Mouse (Mus musculus): ENCODE data around the gene Rnf5. TPM values are rescaled to one million over a fixed set of nuclear protein-coding genes. Genes with fewer than 3 reads are reported as not detected.

The Rnf5 gene
- polyA plus RNA-seq, 1 experiment from 2014 or later = 114 TPM

DNA sequence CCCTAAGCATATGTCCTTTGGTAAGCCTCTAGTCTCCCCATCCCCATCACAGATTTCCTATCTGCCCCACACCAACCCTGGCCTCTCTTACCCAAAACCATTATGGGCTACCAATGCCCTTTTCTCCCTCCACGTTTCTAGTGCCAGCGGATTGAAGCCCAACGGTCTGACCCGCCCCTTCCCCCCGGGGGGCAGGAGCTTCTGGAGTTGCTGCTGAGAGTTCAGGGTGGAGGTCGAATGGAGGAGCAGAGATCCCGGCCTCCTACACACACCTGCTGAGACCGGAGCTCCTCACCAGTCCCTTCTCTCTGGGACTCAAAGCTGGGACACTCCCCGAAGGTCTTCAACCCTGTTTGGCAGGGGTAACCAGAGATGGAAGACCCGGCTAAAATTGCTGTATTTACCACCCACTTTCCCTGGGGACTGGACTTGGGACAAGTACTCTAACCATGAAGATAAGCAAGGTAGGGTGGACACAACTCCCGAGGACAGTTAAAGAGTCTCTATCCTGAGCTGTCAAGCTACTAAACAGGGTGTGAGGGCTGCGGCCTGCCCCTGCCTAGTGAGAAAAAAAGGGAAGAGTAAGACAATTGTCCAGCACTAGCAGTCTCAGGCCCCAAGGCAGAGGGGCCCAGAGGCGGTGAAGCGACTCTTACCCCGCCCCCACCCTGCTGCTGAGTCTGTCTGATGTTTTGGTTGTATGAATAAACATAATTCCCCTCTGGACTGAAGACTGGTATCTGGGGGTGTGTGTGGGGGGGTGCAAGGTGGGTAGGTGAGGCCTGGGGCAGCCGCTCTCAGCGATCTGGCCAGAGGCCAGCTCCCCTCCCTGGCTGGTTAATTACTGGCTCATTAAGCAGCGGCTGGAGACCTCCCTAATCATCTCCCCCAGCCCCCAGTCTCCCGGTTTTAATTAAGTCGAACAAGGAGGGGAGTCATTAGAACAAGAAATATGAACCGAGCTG lies 12.2 kb downstream of the Rnf5 start, which contains the start of gene Pbx2:
Gene Pbx2 (plus strand): TSS at position 238 of the 965 bp plus-strand sequence.
- peak within 1 kb of the TSS; percentile 87 for H3K4me3 ChIP-seq (ENCODE audit: low read length)
- H3K27ac ChIP-seq (ENCODE audit: low read length) = peak within 1 kb of the TSS; percentile 88
- H3K4me1 ChIP-seq (ENCODE audit: control insufficient read depth, insufficient read depth, low read length) = peaks cover 48% of the 10 kb centered on the region
- 9% methylated on average over 21 of the region's 21 CpGs for WGBS
- ATAC-seq (replicated peaks; ENCODE audit: extremely low read depth, insufficient read depth, low FRiP score) = no peak
- H3K27me3 ChIP-seq (ENCODE audit: control insufficient read depth, insufficient read depth, low read length) = no peaks in the 10 kb centered on the region
- H3K4me2 ChIP-seq (ENCODE audit: low read depth, low read length) = peak within 1 kb of the TSS; percentile 100
- H3K9ac ChIP-seq (ENCODE audit: low read length) = peak within 1 kb of the TSS; percentile 98
- H3K9me3 ChIP-seq (replicated peaks; ENCODE audit: control insufficient read depth, low read length) = no peaks in the 10 kb centered on the region
- peaks cover 13% of the 10 kb centered on the region for H3K36me3 ChIP-seq (ENCODE audit: control insufficient read depth, insufficient read depth)

DNA sequence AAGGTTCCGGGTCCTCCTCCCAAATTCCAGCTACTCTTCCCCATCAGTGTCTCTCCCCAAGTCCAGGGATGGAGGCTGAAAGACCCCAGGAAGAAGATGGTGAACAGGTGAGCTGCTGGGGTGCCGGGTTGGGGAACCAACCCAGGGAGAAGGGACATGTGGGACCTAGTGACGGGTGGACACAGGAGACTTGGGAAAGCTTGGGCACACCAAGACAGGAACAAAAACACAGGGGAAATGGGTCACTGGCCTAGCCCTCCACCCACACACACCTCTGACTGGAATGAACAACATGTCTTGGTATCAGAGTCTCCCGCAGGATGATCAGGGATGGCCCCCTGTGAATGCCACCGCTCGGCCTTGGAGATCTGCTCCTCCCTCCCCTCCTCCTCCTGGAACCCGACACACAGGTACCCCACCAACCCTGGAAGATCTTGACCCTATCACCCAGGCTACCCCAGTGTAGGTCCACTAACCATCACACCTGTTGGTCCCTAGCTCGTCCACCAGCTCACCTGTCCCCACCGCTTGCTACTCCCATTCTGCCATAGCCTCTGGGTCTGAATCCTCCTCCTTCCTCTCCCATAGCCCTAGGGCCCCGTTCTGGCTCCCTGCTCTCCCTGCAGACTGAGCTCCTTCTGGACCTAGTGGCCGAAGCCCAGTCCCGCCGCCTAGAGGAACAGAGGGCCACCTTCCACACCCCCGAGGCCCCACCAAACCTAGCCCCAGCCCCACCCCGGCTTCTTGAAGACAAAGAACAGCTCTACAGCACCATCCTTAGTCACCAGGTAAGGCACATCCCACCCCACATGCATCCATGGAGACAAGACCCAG lies 13.1 kb downstream of the Rnf5 start:
- Histone ChIP-seq H3K4me1 (ENCODE audit: control insufficient read depth, insufficient read depth, low read length) (peaks cover 49% of the 10 kb centered on the region), H3K9me3 (replicated peaks; ENCODE audit: control insufficient read depth, low read length) (no peaks in the 10 kb centered on the region), H3K27me3 (ENCODE audit: control insufficient read depth, insufficient read depth, low read length) (no peaks in the 10 kb centered on the region), H3K9ac (ENCODE audit: low read length) (peak overlapping the region; percentile 79), H3K27ac (ENCODE audit: low read length) (peak overlapping the region; percentile 88), H3K36me3 (ENCODE audit: control insufficient read depth, insufficient read depth) (peaks cover 6% of the 10 kb centered on the region; the same call in 1 of the 2 replicates), H3K4me2 (ENCODE audit: low read depth, low read length) (peak overlapping the region; percentile 100), H3K4me3 (ENCODE audit: low read length) (peak overlapping the region; percentile 87)
- no peak for ATAC-seq (replicated peaks; ENCODE audit: extremely low read depth, insufficient read depth, low FRiP score)
- WGBS = 67% methylated on average over 15 of the region's 15 CpGs

DNA sequence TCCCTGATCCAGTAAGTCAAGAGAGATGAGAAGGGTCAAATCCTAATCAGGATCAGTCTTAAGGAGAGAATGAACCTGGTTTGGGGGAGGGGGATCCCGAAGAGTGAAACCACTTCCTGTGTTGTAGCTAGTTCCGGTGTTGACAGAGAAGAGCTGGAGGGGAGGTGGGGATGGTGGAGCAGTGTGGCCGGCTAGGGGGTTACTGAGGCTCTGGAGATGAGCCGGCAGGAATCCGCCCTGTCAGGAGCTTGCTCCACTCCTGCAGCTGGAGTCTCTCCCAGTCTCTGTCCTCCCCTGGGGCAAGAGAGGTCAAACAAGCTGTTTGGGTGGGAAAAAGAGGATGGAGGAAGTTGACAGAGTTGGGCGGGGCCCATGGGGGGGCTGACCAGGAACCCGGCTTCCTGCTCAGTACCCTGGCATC lies 13.8 kb downstream of the Rnf5 start, which contains the start of gene Gpsm3:
Gene Gpsm3 (plus strand): TSS at position 126 of the 421 bp plus-strand sequence.
- peaks cover 49% of the 10 kb centered on the region for H3K4me1 ChIP-seq (ENCODE audit: control insufficient read depth, insufficient read depth, low read length)
- whole genome bisulfite sequencing = 30% methylated on average over 7 of the region's 7 CpGs
- H3K4me2 ChIP-seq (ENCODE audit: low read depth, low read length) = peak within 1 kb of the TSS; percentile 100
- H3K9ac ChIP-seq (ENCODE audit: low read length) = peak within 1 kb of the TSS; percentile 79
- H3K27ac ChIP-seq (ENCODE audit: low read length) = peak within 1 kb of the TSS; percentile 88
- H3K27me3 ChIP-seq (ENCODE audit: control insufficient read depth, insufficient read depth, low read length) = no peaks in the 10 kb centered on the region
- H3K9me3 ChIP-seq (replicated peaks; ENCODE audit: control insufficient read depth, low read length) = no peaks in the 10 kb centered on the region
- ATAC-seq (replicated peaks; ENCODE audit: extremely low read depth, insufficient read depth, low FRiP score) = no peak
- H3K36me3 ChIP-seq (ENCODE audit: control insufficient read depth, insufficient read depth) = 0 out of 2 replicates have a peak, but pooled peaks cover 3% of the 10 kb centered on the region
- H3K4me3 ChIP-seq (ENCODE audit: low read length) = peak within 1 kb of the TSS; percentile 87

DNA sequence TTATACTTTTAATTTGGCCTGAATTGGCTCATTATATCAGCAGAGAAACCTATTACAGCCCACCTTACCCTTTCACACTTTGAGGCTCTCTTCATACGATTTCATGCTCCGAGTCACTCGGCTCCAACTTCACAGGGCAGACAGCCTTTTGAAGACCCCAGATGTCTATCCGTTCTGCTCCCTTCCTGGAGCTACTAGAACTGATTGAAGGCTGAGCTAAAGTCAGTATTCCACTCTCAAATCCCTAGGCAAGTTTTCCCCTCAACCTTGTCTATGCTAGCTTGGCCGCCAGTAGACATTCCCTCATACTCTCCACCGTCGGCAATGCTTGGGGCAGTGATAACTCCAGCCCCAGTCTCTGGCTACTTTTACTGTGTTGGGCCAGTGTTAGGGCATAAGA lies 14.3 kb downstream of the Rnf5 start:
- H3K36me3 ChIP-seq (ENCODE audit: control insufficient read depth, insufficient read depth) = no peaks in the 10 kb centered on the region
- peak overlapping the region; percentile 87 for H3K4me3 ChIP-seq (ENCODE audit: low read length)
- H3K9me3 ChIP-seq (replicated peaks; ENCODE audit: control insufficient read depth, low read length) = no peaks in the 10 kb centered on the region
- H3K27me3 ChIP-seq (ENCODE audit: control insufficient read depth, insufficient read depth, low read length) = no peaks in the 10 kb centered on the region
- H3K4me1 ChIP-seq (ENCODE audit: control insufficient read depth, insufficient read depth, low read length) = peaks cover 47% of the 10 kb centered on the region
- WGBS = 38% methylated on average over 7 of the region's 7 CpGs
- H3K9ac ChIP-seq (ENCODE audit: low read length) = no peak overlapping the region
- peak overlapping the region; percentile 100 for H3K4me2 ChIP-seq (ENCODE audit: low read depth, low read length)
- peak overlapping the region; percentile 88 for H3K27ac ChIP-seq (ENCODE audit: low read length)
- no peak for ATAC-seq (replicated peaks; ENCODE audit: extremely low read depth, insufficient read depth, low FRiP score)

DNA sequence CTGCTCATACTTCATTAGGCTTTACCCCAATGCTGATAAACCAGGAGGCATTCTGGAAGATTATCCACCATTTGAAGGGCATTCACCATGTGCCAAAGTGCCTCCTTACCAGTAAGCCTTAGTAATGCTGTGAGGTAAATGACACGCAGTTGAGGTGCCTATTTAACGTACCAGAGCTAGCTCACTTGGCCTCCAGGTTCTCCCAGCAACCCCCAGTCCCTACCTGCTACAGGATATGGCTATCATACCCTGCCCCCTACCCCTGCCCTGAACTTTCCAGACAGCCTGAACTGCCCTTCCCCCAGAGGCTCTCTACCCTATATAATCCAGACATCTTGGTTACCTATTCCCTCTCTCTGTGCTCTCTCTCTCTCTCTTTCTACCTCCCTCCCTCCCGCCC lies 14.7 kb downstream of the Rnf5 start:
- no peak overlapping the region for H3K4me3 ChIP-seq (ENCODE audit: low read length)
- H3K27ac ChIP-seq (ENCODE audit: low read length) = peak overlapping the region; percentile 58
- H3K9me3 ChIP-seq (replicated peaks; ENCODE audit: control insufficient read depth, low read length) = no peaks in the 10 kb centered on the region
- peaks cover 42% of the 10 kb centered on the region for H3K4me1 ChIP-seq (ENCODE audit: control insufficient read depth, insufficient read depth, low read length)
- peak overlapping the region; percentile 100 for H3K4me2 ChIP-seq (ENCODE audit: low read depth, low read length)
- H3K27me3 ChIP-seq (ENCODE audit: control insufficient read depth, insufficient read depth, low read length) = no peaks in the 10 kb centered on the region
- H3K36me3 ChIP-seq (ENCODE audit: control insufficient read depth, insufficient read depth) = no peaks in the 10 kb centered on the region
- 74% methylated on average over 3 of the region's 3 CpGs for WGBS
- no peak for ATAC-seq (replicated peaks; ENCODE audit: extremely low read depth, insufficient read depth, low FRiP score)
- no peak overlapping the region for H3K9ac ChIP-seq (ENCODE audit: low read length)

DNA sequence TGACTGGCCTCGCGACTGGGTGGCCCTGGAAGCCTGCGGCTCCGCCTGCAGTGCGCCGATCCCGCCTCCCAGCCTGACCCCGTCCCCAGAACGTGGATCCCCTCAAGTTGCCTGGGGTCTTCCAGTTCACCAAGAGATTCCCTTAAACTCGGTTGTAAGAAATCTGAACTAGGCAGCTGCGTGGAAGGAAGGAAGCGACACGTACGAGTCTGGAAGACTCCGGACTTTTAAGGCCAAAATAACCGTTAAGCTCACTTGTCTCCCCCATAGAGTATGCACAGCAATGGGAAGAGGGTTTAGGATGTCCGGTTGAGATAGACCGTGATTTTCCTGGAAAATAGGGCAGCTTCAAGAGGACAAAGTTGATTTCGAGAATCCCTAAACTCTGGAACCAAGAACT lies 15.7 kb downstream of the Rnf5 start:
- Histone ChIP-seq H3K9ac (ENCODE audit: low read length) (peak overlapping the region; percentile 95), H3K4me3 (ENCODE audit: low read length) (peak overlapping the region; percentile 59), H3K4me1 (ENCODE audit: control insufficient read depth, insufficient read depth, low read length) (peaks cover 37% of the 10 kb centered on the region), H3K27me3 (ENCODE audit: control insufficient read depth, insufficient read depth, low read length) (no peaks in the 10 kb centered on the region), H3K4me2 (ENCODE audit: low read depth, low read length) (peak overlapping the region; percentile 100), H3K27ac (ENCODE audit: low read length) (peak overlapping the region; percentile 86), H3K36me3 (ENCODE audit: control insufficient read depth, insufficient read depth) (no peaks in the 10 kb centered on the region), H3K9me3 (replicated peaks; ENCODE audit: control insufficient read depth, low read length) (no peaks in the 10 kb centered on the region)
- 2% methylated on average over 19 of the region's 19 CpGs for WGBS
- ATAC-seq (replicated peaks; ENCODE audit: extremely low read depth, insufficient read depth, low FRiP score) = no peak

DNA sequence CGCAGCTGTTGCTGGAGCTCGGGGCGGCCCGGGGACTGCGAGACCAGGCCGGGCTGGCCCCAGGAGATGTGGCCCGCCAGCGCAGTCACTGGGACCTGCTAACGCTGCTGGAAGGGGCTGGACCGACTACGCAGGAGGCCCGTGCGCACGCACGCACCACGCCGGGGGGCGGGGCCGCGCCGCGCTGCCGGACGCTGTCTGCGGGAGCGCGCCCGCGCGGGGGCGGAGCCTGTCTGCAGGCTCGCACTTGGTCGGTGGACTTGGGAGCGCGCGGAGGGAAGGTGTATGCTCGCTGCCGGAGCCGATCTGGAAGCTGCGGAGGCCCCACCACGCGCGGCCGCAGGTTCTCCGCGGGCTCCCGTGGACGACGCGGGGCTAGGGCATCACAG lies 16.1 kb downstream of the Rnf5 start:
- no peaks in the 10 kb centered on the region for H3K36me3 ChIP-seq (ENCODE audit: control insufficient read depth, insufficient read depth)
- no peaks in the 10 kb centered on the region for H3K27me3 ChIP-seq (ENCODE audit: control insufficient read depth, insufficient read depth, low read length)
- peak overlapping the region; percentile 86 for H3K27ac ChIP-seq (ENCODE audit: low read length)
- peak overlapping the region; percentile 100 for H3K4me2 ChIP-seq (ENCODE audit: low read depth, low read length)
- ATAC-seq (replicated peaks; ENCODE audit: extremely low read depth, insufficient read depth, low FRiP score) = peak; percentile 83
- peak overlapping the region; percentile 59 for H3K4me3 ChIP-seq (ENCODE audit: low read length)
- no peaks in the 10 kb centered on the region for H3K9me3 ChIP-seq (replicated peaks; ENCODE audit: control insufficient read depth, low read length)
- H3K9ac ChIP-seq (ENCODE audit: low read length) = peak overlapping the region; percentile 95
- H3K4me1 ChIP-seq (ENCODE audit: control insufficient read depth, insufficient read depth, low read length) = peaks cover 37% of the 10 kb centered on the region
- 0% methylated on average over 48 of the region's 50 CpGs for WGBS

DNA sequence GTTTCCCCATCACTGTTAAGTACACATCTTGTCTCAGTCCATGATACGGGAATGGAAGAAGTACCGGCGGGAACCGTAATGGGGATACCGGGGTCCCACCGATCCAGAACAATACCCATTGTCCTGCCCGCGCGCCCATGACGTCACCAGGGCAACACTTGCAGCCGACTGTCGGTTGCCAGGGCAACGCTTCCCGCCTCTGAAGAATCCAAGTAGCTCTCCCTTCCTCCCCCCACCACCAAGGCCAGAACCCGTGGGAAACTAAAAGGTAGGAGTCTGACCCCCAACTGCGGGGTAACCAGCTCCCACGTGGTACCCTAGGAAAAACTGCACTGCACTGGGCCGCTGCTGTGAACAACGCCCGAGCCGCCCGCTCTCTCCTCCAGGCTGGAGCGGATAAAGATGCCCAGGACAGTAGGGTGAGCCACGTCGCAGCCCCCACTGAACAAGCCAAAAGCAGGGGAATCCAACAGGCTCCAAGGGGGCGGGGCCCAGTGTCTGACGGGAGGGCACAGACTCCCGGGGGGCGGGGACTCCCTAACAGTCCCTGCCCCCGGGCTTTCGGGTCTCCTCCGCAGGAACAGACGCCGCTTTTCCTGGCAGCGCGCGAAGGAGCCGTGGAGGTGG lies 16.6 kb downstream of the Rnf5 start:
- Histone ChIP-seq H3K4me1 (ENCODE audit: control insufficient read depth, insufficient read depth, low read length) (peaks cover 37% of the 10 kb centered on the region), H3K9ac (ENCODE audit: low read length) (peak overlapping the region; percentile 95), H3K9me3 (replicated peaks; ENCODE audit: control insufficient read depth, low read length) (no peaks in the 10 kb centered on the region), H3K27me3 (ENCODE audit: control insufficient read depth, insufficient read depth, low read length) (no peaks in the 10 kb centered on the region), H3K4me2 (ENCODE audit: low read depth, low read length) (peak overlapping the region; percentile 100), H3K36me3 (ENCODE audit: control insufficient read depth, insufficient read depth) (no peaks in the 10 kb centered on the region), H3K27ac (ENCODE audit: low read length) (peak overlapping the region; percentile 86), H3K4me3 (ENCODE audit: low read length) (peak overlapping the region; percentile 59)
- ATAC-seq (replicated peaks; ENCODE audit: extremely low read depth, insufficient read depth, low FRiP score) = peak; percentile 80
- under 1% methylated on average over 38 of the region's 38 CpGs for WGBS

Data from heart, embryonic 16.5 days (tissue).